Mouse (Mus musculus): ENCODE results near the gene Cwh43. TPM values are rescaled to one million over a fixed set of nuclear protein-coding genes. Genes with fewer than 3 reads are reported as not detected.
A peak's percentile ranks its signal among the peaks of the same experiment; 100 is the strongest.

The Cwh43 gene
- polyA plus RNA-seq, 1 experiment from 2014 or later = not detected

DNA sequence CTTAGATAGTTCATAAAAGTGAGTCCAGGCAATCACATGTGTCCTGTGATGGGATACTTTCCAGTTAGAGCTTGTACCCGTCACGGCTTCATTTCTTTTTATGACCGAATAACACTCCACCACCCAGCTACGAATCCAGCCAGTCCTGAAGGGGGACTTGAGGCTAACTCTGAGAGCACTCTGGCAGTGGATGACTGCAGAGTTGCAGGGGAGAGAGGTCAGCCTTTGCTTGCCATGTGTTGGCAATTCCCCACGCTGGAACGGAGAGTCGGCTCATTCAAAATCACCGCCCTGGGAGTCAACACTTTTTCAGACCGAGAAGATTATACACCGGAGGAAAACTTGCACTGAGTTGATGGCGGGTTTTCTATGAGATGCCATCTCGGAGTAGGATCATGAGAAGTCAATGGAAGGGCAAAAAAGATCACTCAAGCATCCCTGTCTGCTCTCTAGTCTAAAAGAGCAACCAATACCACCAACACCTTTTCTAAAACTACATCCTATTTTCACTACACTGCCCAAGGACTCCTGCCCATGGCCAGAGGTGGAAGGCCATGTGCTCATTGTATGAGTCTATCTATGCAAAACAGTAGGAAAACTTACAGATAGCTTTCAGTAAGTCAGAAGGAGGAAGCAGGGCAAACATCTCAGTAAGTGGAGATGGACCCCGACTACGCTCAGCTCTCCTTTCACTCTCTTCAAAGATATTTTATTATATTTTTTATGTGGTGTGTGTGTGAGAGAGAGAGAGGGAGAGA is 2.4 kb upstream of the Cwh43 start:
- H3K9me3 ChIP-seq = no peaks in the 10 kb centered on the region
- peaks cover 34% of the 10 kb centered on the region for H3K27me3 ChIP-seq
- H3K4me1 ChIP-seq (replicated peaks) = peaks cover 15% of the 10 kb centered on the region
- no peak overlapping the region for H3K4me3 ChIP-seq (replicated peaks)
- WGBS = 92% methylated on average over 14 of the region's 14 CpGs
- H3K27ac ChIP-seq = no peak overlapping the region
- no peaks in the 10 kb centered on the region for H3K36me3 ChIP-seq
- no peak overlapping the region for H3K4me2 ChIP-seq (replicated peaks)
- no peak for ATAC-seq
- no peak overlapping the region for H3K9ac ChIP-seq (replicated peaks)

DNA sequence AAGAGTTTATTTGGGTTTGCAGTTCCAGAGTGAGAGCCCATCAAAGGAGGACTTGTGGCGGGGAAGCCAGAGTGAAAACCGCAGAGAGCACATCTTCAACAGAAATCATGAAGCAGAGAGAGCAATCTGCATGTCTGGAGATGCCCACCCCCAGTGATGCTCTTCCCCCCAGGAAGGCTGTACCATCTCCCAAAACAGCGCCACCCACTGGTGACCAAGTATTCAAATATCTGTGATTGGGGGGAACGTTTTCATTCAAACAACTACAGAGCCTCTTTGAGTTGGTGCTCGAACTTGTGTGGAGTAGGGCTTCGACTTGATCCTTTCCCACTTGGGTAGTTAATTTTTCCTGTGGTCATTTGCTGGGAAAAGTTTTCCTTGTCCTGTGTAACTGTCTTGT is 1.1 kb upstream of the Cwh43 start:
- Histone ChIP-seq H3K4me2 (replicated peaks) (no peak overlapping the region), H3K9ac (replicated peaks) (no peak overlapping the region), H3K36me3 (no peaks in the 10 kb centered on the region), H3K9me3 (no peaks in the 10 kb centered on the region), H3K27ac (no peak overlapping the region), H3K4me3 (replicated peaks) (no peak overlapping the region), H3K27me3 (peaks cover 34% of the 10 kb centered on the region), H3K4me1 (replicated peaks) (peaks cover 15% of the 10 kb centered on the region)
- 80% methylated on average over 6 of the region's 6 CpGs for WGBS
- ATAC-seq = no peak

- no peak for ATAC-seq
- no peak overlapping the region for H3K27ac ChIP-seq
- peaks cover 8% of the 10 kb centered on the region for H3K4me1 ChIP-seq (replicated peaks)
- H3K27me3 ChIP-seq = peaks cover 34% of the 10 kb centered on the region
- no peaks in the 10 kb centered on the region for H3K36me3 ChIP-seq
- WGBS = 45% methylated on average over 6 of the region's 6 CpGs
- no peak overlapping the region for H3K9ac ChIP-seq (replicated peaks)
- H3K4me3 ChIP-seq (replicated peaks) = no peak overlapping the region
- no peaks in the 10 kb centered on the region for H3K9me3 ChIP-seq
- no peak overlapping the region for H3K4me2 ChIP-seq (replicated peaks)
Observed at GRCm38 (mm10) chr5:73406861-73407260, 986 bp downstream of the Cwh43 start.

DNA sequence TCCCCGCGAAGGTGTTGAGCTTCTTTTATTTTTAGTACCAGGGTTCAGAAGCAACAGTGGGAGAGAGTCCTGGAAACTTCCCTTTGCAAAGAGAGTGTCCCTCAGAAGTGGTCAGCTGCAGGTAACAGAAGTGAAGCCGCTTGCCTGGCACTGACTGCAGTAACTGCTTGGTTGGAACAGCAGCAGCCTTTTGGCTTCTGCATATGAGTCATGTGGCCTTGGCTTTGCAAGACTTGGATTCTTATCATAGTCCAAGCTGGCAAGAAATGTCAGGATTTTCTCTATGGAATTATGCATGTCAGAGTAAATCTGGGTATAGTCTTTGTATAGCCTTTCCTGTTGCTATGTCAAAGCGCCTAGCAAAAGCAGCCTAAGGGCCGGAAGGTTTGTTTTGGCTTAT is 4.1 kb downstream of the Cwh43 start:
- peaks cover 29% of the 10 kb centered on the region for H3K27me3 ChIP-seq
- no peak overlapping the region for H3K9ac ChIP-seq (replicated peaks)
- H3K4me2 ChIP-seq (replicated peaks) = no peak overlapping the region
- WGBS = 75% methylated on average over 5 of the region's 5 CpGs
- peaks cover 9% of the 10 kb centered on the region for H3K4me1 ChIP-seq (replicated peaks)
- H3K4me3 ChIP-seq (replicated peaks) = no peak overlapping the region
- H3K36me3 ChIP-seq = no peaks in the 10 kb centered on the region
- no peak for ATAC-seq
- H3K9me3 ChIP-seq = no peaks in the 10 kb centered on the region
- H3K27ac ChIP-seq = no peak overlapping the region

DNA sequence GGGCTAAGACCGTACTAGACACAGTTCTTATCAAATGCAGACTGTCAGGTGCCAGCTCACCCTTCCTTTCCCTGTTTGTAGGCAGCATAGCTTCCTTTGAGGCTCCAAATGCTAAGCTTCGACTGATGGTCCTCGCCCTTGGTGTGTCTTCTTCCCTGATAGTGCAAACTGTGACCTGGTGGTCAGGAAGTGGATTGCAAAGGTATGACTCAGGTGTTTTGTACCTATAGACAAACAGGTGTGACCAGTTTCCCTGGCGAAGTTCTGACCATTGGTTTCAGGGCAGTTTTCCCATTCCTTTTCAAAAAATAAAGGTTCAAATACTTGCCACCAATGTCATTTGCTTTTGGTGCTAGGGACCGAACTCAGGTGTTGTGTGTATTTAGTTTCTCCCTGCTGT is 5.9 kb downstream of the Cwh43 start:
- Histone ChIP-seq H3K27me3 (peaks cover 11% of the 10 kb centered on the region), H3K4me3 (replicated peaks) (no peak overlapping the region), H3K4me1 (replicated peaks) (peaks cover 5% of the 10 kb centered on the region; the same call in 1 of the 2 replicates), H3K27ac (no peak overlapping the region), H3K4me2 (replicated peaks) (no peak overlapping the region), H3K36me3 (no peaks in the 10 kb centered on the region), H3K9ac (replicated peaks) (no peak overlapping the region), H3K9me3 (no peaks in the 10 kb centered on the region)
- 88% methylated on average over 5 of the region's 5 CpGs for WGBS
- no peak for ATAC-seq

DNA sequence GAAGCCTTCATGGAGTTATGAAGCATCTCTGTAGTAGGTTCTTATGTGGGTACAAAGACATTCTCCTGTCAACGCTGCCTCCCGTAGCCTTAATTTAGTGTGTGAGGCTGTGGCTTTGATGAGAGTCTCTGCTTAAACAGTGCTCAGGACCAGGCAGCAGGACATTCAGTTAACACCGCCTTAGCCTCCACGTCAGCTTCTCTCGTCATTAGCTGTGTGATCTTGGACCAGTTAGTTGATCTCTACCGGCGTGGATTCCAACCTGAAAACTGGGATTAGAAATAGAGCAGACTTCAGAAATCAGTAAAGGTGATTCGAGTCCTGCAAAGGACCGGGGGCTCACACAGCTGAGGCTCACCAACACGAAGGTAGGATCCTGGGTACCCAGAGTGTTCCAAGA is 8.3 kb downstream of the Cwh43 start:
- Histone ChIP-seq H3K36me3 (no peaks in the 10 kb centered on the region), H3K4me2 (replicated peaks) (no peak overlapping the region)
- 89% methylated on average over 10 of the region's 10 CpGs for WGBS

DNA sequence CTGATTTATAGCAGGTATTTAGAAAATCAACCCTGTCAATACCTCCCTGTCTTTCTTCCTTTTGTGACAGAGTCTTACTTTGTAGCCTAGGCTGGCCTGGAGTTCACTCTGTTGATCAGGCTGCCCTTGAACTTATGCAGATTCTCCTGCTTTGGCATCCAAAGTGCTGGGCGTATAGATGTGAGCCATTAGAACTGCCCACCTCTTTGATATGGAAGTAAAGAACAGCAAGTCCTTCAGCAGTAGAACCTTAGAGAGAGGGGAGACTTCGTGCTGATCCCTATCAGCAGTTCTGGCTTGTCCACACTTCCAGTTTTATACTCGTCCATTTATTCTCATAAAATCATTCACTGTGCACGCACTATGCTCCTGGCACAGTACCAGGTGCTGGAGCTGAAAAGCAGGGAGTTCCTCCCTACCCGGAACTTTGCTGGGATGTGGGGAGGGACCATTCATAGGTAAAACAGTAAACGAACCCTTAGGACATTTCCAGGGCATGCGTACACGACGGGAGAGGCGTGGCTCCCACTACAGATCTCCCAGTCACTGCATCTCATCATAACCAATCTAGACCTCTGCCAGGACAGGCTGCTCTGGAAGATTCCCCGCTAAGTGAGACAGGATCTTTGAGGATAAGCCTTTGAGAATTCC is 13.3 kb downstream of the Cwh43 start:
- no peaks in the 10 kb centered on the region for H3K27me3 ChIP-seq
- WGBS = 69% methylated on average over 11 of the region's 11 CpGs
- no peaks in the 10 kb centered on the region for H3K36me3 ChIP-seq
- H3K9ac ChIP-seq (replicated peaks) = no peak overlapping the region
- no peaks in the 10 kb centered on the region for H3K9me3 ChIP-seq
- H3K4me3 ChIP-seq (replicated peaks) = no peak overlapping the region
- no peak for ATAC-seq
- H3K27ac ChIP-seq = no peak overlapping the region
- peaks cover 5% of the 10 kb centered on the region; the same call in 1 of the 2 replicates for H3K4me1 ChIP-seq (replicated peaks)
- H3K4me2 ChIP-seq (replicated peaks) = no peak overlapping the region

More for the DNA sequence above, 8.3 kb downstream of the Cwh43 start:
- peaks cover 5% of the 10 kb centered on the region; the same call in 1 of the 2 replicates for H3K4me1 ChIP-seq (replicated peaks)
- H3K27me3 ChIP-seq = no peaks in the 10 kb centered on the region
- H3K27ac ChIP-seq = no peak overlapping the region
- no peaks in the 10 kb centered on the region for H3K9me3 ChIP-seq
- no peak for ATAC-seq
- H3K9ac ChIP-seq (replicated peaks) = no peak overlapping the region
- no peak overlapping the region for H3K4me3 ChIP-seq (replicated peaks)

GRCm38 (mm10) chr5:73426824-73427223 is 20.9 kb downstream of the Cwh43 start:
- Histone ChIP-seq H3K9ac (replicated peaks) (no peak overlapping the region), H3K27me3 (no peaks in the 10 kb centered on the region), H3K4me2 (replicated peaks) (no peak overlapping the region), H3K4me1 (replicated peaks) (no peaks in the 10 kb centered on the region), H3K36me3 (no peaks in the 10 kb centered on the region), H3K4me3 (replicated peaks) (no peak overlapping the region), H3K27ac (no peak overlapping the region), H3K9me3 (no peaks in the 10 kb centered on the region)
- 69% methylated on average over 6 of the region's 6 CpGs for WGBS
- ATAC-seq = no peak

DNA sequence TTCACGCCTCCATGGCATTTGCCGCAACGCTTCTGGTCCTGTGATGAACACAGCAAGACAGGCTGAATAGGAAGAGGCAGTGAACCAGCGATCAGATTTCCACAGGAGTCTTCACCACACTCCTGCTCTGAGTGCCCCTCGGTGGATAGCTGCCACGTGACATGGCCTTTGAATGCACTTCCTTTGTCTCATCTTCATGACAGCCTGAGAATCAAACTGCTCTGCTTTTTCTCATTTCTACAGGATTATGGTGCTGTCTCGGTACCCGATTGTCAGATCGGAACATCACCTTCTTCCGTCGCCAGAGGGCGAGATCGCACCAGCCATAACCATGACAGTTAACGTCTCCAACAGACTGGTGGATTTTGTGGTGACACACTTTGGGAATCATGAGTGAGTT is 25.7 kb downstream of the Cwh43 start:
- H3K27ac ChIP-seq = peak overlapping the region; percentile 41; the same call in 1 of the 2 replicates
- H3K4me2 ChIP-seq (replicated peaks) = peak overlapping the region; percentile 27
- H3K4me3 ChIP-seq (replicated peaks) = no peak overlapping the region
- ATAC-seq = peak; percentile 92
- no peaks in the 10 kb centered on the region for H3K27me3 ChIP-seq
- H3K9ac ChIP-seq (replicated peaks) = no peak overlapping the region
- no peaks in the 10 kb centered on the region for H3K36me3 ChIP-seq
- no peaks in the 10 kb centered on the region for H3K4me1 ChIP-seq (replicated peaks)
- WGBS = 17% methylated on average over 14 of the region's 14 CpGs
- no peaks in the 10 kb centered on the region for H3K9me3 ChIP-seq

DNA sequence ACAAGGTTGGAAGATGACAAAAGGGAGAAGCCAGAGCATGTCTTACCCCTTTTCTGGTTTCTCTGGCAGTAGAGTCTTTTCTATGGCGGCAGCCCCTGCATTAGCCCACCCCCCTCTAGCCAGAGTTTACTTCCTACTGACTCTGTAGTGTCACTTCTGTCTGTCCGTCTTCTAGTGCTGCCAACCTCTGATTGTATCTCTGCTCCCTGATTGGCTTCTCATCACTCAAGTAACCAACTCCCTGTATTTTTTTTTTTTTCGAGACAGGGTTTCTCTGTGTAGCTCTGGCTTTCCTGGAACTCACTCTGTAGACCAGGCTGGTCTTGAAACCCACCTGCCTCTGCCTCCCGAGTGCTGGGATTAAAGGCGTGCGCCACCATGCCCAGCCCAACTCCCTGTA is 26.9 kb downstream of the Cwh43 start:
- Histone ChIP-seq H3K27ac (no peak overlapping the region), H3K9me3 (no peaks in the 10 kb centered on the region), H3K4me1 (replicated peaks) (no peaks in the 10 kb centered on the region), H3K36me3 (no peaks in the 10 kb centered on the region), H3K9ac (replicated peaks) (no peak overlapping the region), H3K4me2 (replicated peaks) (no peak overlapping the region), H3K27me3 (no peaks in the 10 kb centered on the region), H3K4me3 (replicated peaks) (no peak overlapping the region)
- WGBS = 86% methylated on average over 6 of the region's 6 CpGs
- no peak for ATAC-seq

- ATAC-seq = no peak
- no peak overlapping the region for H3K4me2 ChIP-seq (replicated peaks)
- no peaks in the 10 kb centered on the region for H3K36me3 ChIP-seq
- WGBS = 84% methylated on average over 7 of the region's 7 CpGs
- H3K27ac ChIP-seq = no peak overlapping the region
- no peak overlapping the region for H3K4me3 ChIP-seq (replicated peaks)
- H3K9me3 ChIP-seq = no peaks in the 10 kb centered on the region
- no peaks in the 10 kb centered on the region for H3K4me1 ChIP-seq (replicated peaks)
- H3K27me3 ChIP-seq = no peaks in the 10 kb centered on the region
- H3K9ac ChIP-seq (replicated peaks) = no peak overlapping the region
Observed at GRCm38 (mm10) chr5:73434764-73435163, 28.9 kb downstream of the Cwh43 start.

DNA sequence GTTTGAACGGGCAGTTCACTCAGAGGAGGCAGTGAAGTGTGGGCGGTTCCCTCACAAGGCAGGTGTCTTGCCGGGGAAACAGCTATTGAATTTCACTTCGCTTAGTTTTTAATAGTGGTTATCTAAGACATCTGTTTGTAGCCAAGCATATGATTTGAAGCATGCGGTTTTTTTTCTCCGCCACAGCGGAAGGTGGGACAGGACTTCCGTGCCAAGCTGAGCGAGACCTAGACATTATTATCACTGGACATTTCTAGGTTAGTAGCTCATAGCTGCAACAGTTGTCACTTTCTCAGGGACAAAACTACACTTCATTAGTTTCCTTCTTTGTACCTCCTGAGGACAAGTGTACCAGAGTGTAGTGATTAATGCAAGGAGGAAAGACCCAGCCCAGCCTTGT is 36.3 kb downstream of the Cwh43 start:
- no peak overlapping the region for H3K4me3 ChIP-seq (replicated peaks)
- no peaks in the 10 kb centered on the region for H3K4me1 ChIP-seq (replicated peaks)
- no peaks in the 10 kb centered on the region for H3K9me3 ChIP-seq
- H3K4me2 ChIP-seq (replicated peaks) = no peak overlapping the region
- WGBS = 81% methylated on average over 9 of the region's 9 CpGs
- H3K27me3 ChIP-seq = no peaks in the 10 kb centered on the region
- no peak for ATAC-seq
- H3K9ac ChIP-seq (replicated peaks) = no peak overlapping the region
- H3K27ac ChIP-seq = no peak overlapping the region
- no peaks in the 10 kb centered on the region for H3K36me3 ChIP-seq
